Mouse (Mus musculus): ENCODE results near the gene Zfp454.

DNA sequence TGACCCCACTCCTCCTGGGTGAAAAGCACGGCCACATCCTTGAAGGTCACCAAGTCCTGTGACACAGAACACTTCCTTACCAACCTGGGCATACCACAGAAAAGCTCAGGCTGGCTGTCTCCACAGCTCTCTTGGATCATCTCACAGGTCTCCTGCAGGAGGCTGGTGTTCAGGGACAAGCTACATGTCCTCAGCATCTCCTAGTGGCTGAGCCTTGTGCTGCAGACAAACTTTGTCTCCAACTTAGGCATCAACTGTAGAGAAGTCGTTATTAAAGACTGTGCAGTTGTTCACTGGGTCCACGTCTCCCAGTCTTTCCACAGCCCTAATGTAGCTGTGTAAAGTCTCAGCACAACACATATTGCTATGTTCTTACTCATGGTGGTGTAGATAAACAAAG, 3.7 kb downstream of the Zfp454 start:
- no peak for TF ChIP-seq E2F4 (IDR thresholded peaks at IDR 0.05; ENCODE audit: insufficient read depth)
- TF ChIP-seq POLR2AphosphoS2 (IDR thresholded peaks at IDR 0.05; ENCODE audit: insufficient read length, low read depth) = no peak

All from myocyte (in vitro differentiated cells).